Mouse (Mus musculus) brain, embryonic 14.5 days (tissue): ENCODE measurements around the gene Dmrta2.

Source experiments
- CTCF ChIP-seq: fragments of 200-500 bp; IDR thresholded peaks from 2 replicates; pipeline ENCODE4 v1.5.1; 2012; ENCODE audit warnings: inconsistent platforms, mild to moderate bottlenecking, moderate library complexity, borderline replicate concordance; ENCODE audit not compliant: insufficient read depth, insufficient read length; ENCODE audit errors: extremely low read depth
- POLR2A ChIP-seq: fragments of 200-500 bp; IDR thresholded peaks from 2 replicates; pipeline ENCODE4 v1.6.1; 2012; ENCODE audit warnings: mild to moderate bottlenecking, inconsistent platforms, borderline replicate concordance; ENCODE audit not compliant: poor library complexity, insufficient read depth, insufficient read length, severe bottlenecking; ENCODE audit errors: extremely low read depth

GRCm38 (mm10) chr4:109981083-109981870 lies 3.4 kb downstream of the Dmrta2 start:
- TF ChIP-seq CTCF (no peak), POLR2A (no peak)
